In the genomic region with DNA sequence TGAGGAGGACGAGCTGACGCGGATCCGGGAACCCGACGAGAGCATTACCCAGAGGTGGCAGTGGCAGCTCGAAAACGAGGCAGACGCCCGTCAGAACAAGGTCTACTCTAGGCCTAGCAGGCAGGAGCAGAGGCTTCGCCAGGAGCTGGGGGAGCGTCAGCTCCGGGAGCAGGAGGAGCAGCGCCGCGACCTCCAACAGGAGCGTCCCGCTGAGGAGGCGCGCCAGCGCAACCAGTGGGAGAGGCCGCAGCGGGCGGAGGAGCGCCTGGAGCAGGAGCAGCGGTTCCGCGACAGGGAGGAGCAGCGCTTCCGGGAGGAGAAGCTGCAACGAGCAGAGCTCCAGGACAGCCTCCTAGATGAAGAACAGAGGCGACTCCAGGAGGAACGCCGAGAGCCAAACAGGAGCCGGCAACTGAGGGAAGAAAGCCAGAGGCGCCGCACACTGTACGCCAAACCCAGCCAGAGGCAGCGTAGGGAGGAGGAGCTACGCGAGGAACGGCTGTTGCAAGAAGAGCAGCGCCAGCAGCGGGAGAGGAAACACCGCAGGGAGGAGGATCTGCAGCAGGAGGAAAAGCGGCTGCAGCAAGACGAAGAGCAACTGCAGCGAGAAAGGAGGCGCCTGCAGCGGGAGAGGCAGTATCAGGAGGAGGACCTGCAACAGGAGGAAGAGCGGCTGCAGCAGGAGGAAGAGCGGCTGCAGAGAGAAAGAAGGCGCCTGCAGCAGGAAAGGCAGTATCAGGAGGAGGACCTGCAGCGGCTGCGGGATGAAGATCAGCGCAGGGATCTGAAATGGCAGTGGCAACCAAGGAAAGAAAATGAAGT, we compare ENCODE assay signal across 7 mouse cellular contexts. TPM values are rescaled to one million over a fixed set of nuclear protein-coding genes. Genes with fewer than 3 reads are reported as not detected.
DNase-seq lines count a peak whose midpoint lies in the region.

No protein-coding gene starts in this region.

- under 1% methylated on average over 56 of the region's 56 CpGs for WGBS in embryonic facial prominence, embryonic 10.5 days
- under 1% methylated on average over 56 of the region's 56 CpGs for WGBS in limb, embryonic 10.5 days
- under 1% methylated on average over 56 of the region's 56 CpGs for WGBS in midbrain, embryonic 10.5 days

- no peaks in the 10 kb centered on the region for H3K9me3 ChIP-seq in embryonic facial prominence, embryonic 10.5 days
- H3K9me3 ChIP-seq in limb, embryonic 10.5 days (replicated peaks) = no peaks in the 10 kb centered on the region
- H3K9me3 ChIP-seq in midbrain, embryonic 10.5 days (replicated peaks) = no peaks in the 10 kb centered on the region

- H3K4me3 ChIP-seq in embryonic facial prominence, embryonic 10.5 days = peak overlapping the region; percentile 65
- H3K4me3 ChIP-seq in limb, embryonic 10.5 days = peak overlapping the region; percentile 55
- peak overlapping the region; percentile 66 for H3K4me3 ChIP-seq in midbrain, embryonic 10.5 days

- DNase-seq in adrenal gland, postnatal 10 days = peak; percentile 76
- peak; percentile 86 for DNase-seq in embryonic facial prominence, embryonic 10.5 days (ENCODE audit: low spot score)
- DNase-seq in heart, adult 18-20 months = peak; percentile 78 to 83
- DNase-seq in kidney, adult 11 months = peak; percentile 69
- DNase-seq in limb, embryonic 10.5 days (ENCODE audit: low spot score) = peak; percentile 81
- DNase-seq in midbrain, embryonic 10.5 days (ENCODE audit: low spot score) = peak; percentile 86
- peak; percentile 53 for DNase-seq in right cerebral cortex, postnatal 4 days

- peak overlapping the region; percentile 63 for H3K27ac ChIP-seq in embryonic facial prominence, embryonic 10.5 days (replicated peaks)
- H3K27ac ChIP-seq in limb, embryonic 10.5 days = peak overlapping the region; percentile 58
- H3K27ac ChIP-seq in midbrain, embryonic 10.5 days (replicated peaks) = peak overlapping the region; percentile 78

- no peaks in the 10 kb centered on the region for H3K36me3 ChIP-seq in embryonic facial prominence, embryonic 10.5 days (replicated peaks)
- H3K36me3 ChIP-seq in limb, embryonic 10.5 days = no peaks in the 10 kb centered on the region
- no peaks in the 10 kb centered on the region for H3K36me3 ChIP-seq in midbrain, embryonic 10.5 days

- H3K27me3 ChIP-seq in embryonic facial prominence, embryonic 10.5 days (replicated peaks; ENCODE audit: low read depth, poor library complexity, severe bottlenecking) = peaks cover 89% of the 10 kb centered on the region
- peaks cover 84% of the 10 kb centered on the region for H3K27me3 ChIP-seq in limb, embryonic 10.5 days (ENCODE audit: low read depth, poor library complexity, severe bottlenecking)
- H3K27me3 ChIP-seq in midbrain, embryonic 10.5 days (ENCODE audit: low read depth, poor library complexity, severe bottlenecking) = peaks cover 90% of the 10 kb centered on the region

- peaks cover 36% of the 10 kb centered on the region for H3K4me1 ChIP-seq in embryonic facial prominence, embryonic 10.5 days
- H3K4me1 ChIP-seq in limb, embryonic 10.5 days = peaks cover 36% of the 10 kb centered on the region
- H3K4me1 ChIP-seq in midbrain, embryonic 10.5 days = peaks cover 40% of the 10 kb centered on the region

RNA-seq across cellular contexts. Expression of gene Tchh, which starts 2.4 kb away (rescaled TPM):
- total RNA-seq in adrenal gland, postnatal 10 days (2021) = under 1 TPM; 0.24 TPM
- polyA plus RNA-seq in embryonic facial prominence, embryonic 10.5 days (2016; fragmentation: Nextera tagmentation; extraction: Ambion mirVana) = 0.29 and 0.32 TPM in 2 replicates
- under 1 TPM in 1 of 2 experiments, not detected in 1; 0.05 TPM for total RNA-seq in heart, adult 18-20 months (2021)
- 0.16 and 0.21 TPM in 2 replicates for polyA plus RNA-seq in limb, embryonic 10.5 days (2016; fragmentation: Nextera tagmentation; extraction: Ambion mirVana)
- polyA plus RNA-seq in midbrain, embryonic 10.5 days (2016; fragmentation: Nextera tagmentation; extraction: Ambion mirVana) = 0.30 and 0.63 TPM in 2 replicates

RNA-seq across cellular contexts. Expression of gene Tchhl1, which starts 24.0 kb away (rescaled TPM):
- total RNA-seq in adrenal gland, postnatal 10 days (2021) = not detected
- polyA plus RNA-seq in embryonic facial prominence, embryonic 10.5 days (2016; fragmentation: Nextera tagmentation; extraction: Ambion mirVana) = not detected in 2 replicates
- not detected for total RNA-seq in heart, adult 18-20 months (2021)
- not detected in 2 replicates for polyA plus RNA-seq in limb, embryonic 10.5 days (2016; fragmentation: Nextera tagmentation; extraction: Ambion mirVana)
- polyA plus RNA-seq in midbrain, embryonic 10.5 days (2016; fragmentation: Nextera tagmentation; extraction: Ambion mirVana) = not detected in 2 replicates

RNA-seq across cellular contexts. Expression of gene Rptn, which starts 51.1 kb away (rescaled TPM):
- total RNA-seq in adrenal gland, postnatal 10 days (2021) = not detected
- polyA plus RNA-seq in embryonic facial prominence, embryonic 10.5 days (2016; fragmentation: Nextera tagmentation; extraction: Ambion mirVana) = not detected in 2 replicates
- total RNA-seq in heart, adult 18-20 months (2021) = not detected
- polyA plus RNA-seq in limb, embryonic 10.5 days (2016; fragmentation: Nextera tagmentation; extraction: Ambion mirVana) = not detected in 2 replicates
- not detected in 2 replicates for polyA plus RNA-seq in midbrain, embryonic 10.5 days (2016; fragmentation: Nextera tagmentation; extraction: Ambion mirVana)

Comparison
In these comparisons a context has a peak if more than half of its experiments do, and no peak if none do; other contexts are left out.
1. Peak in every context shown above with its lines: DNase-seq, H3K4me3 ChIP-seq and H3K27ac ChIP-seq.